Mouse (Mus musculus) layer of hippocampus, adult 2 months (tissue): ENCODE measurements around the gene Dnajc8. TPM values are rescaled to one million over a fixed set of nuclear protein-coding genes. Genes with fewer than 3 reads are reported as not detected.
A peak's percentile ranks its signal among the peaks of the same experiment; 100 is the strongest.

Experiments
- DNase-seq, 2 experiments: peaks; one replicate each; pipeline ENCODE4 v3.0.0; 2022; ENCODE audit warnings: low spot score in 2 of 2
- H3K27ac ChIP-seq: fragments of 200-600 bp; 2 replicates; pipeline ENCODE4 v1.8.1; 2022
- H3K4me3 ChIP-seq: fragments of 200-600 bp; 2 replicates; pipeline ENCODE4 v1.8.1; 2022; ENCODE audit warnings: mild to moderate bottlenecking
- CTCF ChIP-seq: fragments of 200-600 bp; conservative IDR thresholded peaks from 2 replicates; pipeline ENCODE4 v1.8.1; 2022; ENCODE audit warnings: antibody characterized with exemption, mild to moderate bottlenecking, moderate library complexity
- total RNA-seq, 2 experiments: library from RNA; stranded (reverse); gene quantifications; 2 replicates each; pipeline ENCODE4 v1.2.3; 2021

The Dnajc8 gene
- total RNA-seq, 2 experiments from 2014 or later, result 87.9 to 92.9 TPM

DNA sequence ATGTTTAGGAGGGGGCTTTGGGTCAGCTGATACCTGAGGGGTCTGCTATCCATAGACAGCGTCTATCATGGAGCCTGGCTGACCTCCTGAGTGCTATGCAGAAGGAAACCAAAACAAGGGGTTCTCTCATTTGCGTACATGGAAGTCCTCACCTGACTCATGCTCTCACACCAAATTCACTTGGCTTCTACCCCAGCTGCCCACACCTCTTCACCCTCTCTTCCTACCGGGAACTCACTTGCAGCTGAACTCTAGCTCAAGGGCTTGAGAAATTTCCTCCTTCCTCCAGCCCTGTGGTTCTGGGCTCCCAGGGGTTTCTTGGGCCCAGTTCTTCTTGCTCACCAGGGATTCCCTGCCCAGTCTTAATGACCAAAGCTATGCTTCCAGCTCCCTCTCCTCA is 27.9 kb downstream of the Dnajc8 start:
- no peak for DNase-seq
- Histone ChIP-seq H3K4me3 (no peak overlapping the region), H3K27ac (no peak overlapping the region)
- no peak for TF ChIP-seq CTCF

DNA sequence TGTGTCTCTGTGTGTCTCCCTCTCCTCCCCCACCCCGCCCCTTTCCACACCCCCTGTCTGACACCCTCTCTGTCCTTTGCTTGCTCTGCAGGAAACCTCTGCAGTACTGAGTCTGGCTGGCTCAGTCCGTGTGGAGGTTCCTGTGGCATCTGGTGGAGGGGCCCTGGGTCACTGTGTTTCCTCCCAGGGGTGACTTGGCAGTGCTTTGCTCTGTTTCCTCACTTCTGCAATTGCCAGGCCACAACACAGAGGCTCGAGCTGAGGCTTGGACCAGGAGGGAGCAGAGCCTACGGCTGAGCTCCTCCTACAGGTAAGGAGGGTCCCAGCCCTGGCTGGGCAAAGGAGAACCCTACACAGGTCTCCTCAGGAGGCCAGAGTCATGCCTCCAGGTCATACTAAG is 28.6 kb downstream of the Dnajc8 start, which contains the start of gene Ptafr:
Ptafr (plus strand) TSS at position 103 of the 400 bp plus-strand sequence.
- no peak for TF ChIP-seq CTCF
- H3K27ac ChIP-seq, result peak within 1 kb of the TSS; percentile 36; the same call in 1 of the 2 replicates
- no peak within 1 kb of the TSS; the same call in 1 of the 2 replicates for H3K4me3 ChIP-seq
- DNase-seq, result no peak

DNA sequence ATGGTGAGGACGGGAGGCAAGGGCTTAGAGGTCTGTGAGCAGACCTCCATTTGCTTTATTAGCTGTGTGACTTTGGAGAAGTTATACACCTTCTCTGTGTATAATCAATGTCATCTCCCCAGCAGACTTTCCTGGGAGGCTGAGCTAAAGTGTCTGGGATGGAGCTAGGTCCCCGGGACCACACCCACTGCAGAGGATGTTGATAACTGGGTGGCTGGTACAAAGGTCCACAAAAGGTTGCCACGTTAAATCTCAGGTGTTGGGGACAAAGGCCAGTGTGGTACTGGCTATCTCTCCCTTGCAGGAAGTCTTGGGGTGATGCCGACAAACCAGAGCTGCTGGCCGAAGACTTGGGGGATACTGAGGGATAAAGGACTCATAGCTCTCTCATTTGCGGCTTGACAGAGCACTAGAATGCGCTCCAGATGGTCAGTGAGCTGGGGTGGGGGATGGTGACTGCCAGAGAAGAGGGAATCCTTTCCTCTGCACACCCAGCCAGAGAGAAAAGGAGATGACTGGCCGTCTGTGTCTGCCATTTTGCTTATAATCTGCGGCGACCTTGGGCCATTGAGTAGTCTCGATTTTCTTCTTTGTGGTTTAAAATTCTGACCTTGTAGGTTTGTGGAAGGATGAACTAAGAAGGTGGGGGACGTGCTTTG is 29.9 kb downstream of the Dnajc8 start:
- no peak for TF ChIP-seq CTCF
- Histone ChIP-seq H3K4me3 (no peak overlapping the region), H3K27ac (no peak overlapping the region)
- DNase-seq, result peak in 1 of 2 experiments; percentile 32

DNA sequence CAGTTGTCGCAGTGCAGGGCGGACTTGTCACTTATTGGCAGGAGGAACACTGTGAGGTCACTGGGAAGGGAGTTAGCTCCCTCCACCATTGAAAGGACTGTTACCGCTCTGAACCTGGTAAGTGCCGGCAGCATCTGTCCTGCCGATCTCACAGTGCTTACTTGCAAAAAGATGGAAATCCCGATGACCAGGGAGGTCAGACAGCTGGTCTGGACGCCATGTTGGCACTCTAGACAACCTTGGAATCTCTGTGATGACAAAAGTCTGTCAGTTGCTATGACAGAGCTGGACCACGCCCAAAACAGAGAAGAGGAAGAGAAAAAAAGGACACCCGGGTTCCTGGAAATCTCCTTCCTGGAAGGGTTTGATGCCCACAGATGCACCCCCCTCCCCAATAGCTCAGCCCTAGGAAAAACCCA is 32.0 kb downstream of the Dnajc8 start:
- Histone ChIP-seq H3K27ac (no peak overlapping the region), H3K4me3 (no peak overlapping the region)
- DNase-seq, result no peak
- TF ChIP-seq CTCF, result no peak

DNA sequence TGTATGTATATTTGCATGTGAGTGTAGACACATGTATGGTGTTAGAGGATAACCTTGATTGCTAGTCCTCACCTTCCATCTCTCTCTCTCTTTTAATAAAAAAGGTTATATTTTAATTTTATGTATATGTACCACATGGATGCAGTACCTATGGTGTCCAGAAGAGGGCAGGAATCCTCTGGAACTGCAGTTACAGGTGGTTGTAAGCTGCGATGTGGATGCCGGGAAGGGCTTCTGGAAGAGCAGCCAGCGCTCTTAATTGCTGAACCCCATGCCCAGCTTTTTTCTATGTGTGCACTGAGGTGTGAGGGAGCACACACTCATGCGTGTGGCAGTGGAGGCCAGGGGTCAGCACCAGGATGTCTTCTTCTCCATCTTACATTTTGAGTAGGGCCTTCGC is 33.8 kb downstream of the Dnajc8 start:
- DNase-seq, result no peak
- peak; percentile 66 for TF ChIP-seq CTCF
- Histone ChIP-seq H3K4me3 (no peak overlapping the region), H3K27ac (no peak overlapping the region)

DNA sequence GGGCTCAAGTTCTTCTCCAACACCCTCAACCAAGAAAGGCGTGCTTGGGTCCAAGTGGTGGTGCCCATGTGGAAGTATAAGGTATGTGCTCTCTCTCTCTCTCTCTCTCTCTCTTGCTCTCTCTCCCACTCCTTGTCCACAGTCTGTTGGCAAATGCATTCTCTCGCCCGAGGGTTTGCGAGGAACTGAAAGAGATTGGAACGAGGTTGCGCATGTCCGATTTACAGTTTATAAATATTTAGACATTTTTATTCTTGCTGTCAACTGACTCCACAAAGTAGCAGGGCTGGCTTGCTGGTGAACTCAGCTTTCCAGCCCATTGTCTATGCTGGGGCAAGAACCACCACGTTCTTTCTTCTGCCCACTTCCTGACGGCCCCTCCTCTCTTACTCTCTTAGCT is 35.8 kb downstream of the Dnajc8 start:
- TF ChIP-seq CTCF, result no peak
- no peak overlapping the region for H3K27ac ChIP-seq
- no peak overlapping the region for H3K4me3 ChIP-seq
- no peak for DNase-seq

DNA sequence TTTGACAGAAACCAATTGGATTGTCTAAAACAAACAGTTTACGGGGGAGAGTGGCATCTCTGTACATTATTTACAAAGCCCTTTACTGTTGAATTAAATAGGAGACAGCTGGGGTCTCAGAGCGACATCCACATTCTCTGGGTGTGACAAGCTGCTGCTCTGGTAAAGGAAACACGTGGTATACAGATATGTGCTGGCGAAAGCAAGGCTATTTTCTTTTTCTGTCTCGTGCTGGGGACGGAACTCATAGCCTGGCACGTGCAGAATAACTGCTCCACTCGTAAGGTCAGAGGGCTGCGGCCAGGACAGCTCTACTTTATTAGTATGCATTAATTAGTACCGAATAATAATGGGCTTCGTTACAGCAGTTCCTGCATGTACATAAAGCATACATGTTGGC is 38.0 kb downstream of the Dnajc8 start:
- Histone ChIP-seq H3K27ac (no peak overlapping the region; the same call in 1 of the 2 replicates), H3K4me3 (no peak overlapping the region)
- no peak for TF ChIP-seq CTCF
- no peak for DNase-seq

DNA sequence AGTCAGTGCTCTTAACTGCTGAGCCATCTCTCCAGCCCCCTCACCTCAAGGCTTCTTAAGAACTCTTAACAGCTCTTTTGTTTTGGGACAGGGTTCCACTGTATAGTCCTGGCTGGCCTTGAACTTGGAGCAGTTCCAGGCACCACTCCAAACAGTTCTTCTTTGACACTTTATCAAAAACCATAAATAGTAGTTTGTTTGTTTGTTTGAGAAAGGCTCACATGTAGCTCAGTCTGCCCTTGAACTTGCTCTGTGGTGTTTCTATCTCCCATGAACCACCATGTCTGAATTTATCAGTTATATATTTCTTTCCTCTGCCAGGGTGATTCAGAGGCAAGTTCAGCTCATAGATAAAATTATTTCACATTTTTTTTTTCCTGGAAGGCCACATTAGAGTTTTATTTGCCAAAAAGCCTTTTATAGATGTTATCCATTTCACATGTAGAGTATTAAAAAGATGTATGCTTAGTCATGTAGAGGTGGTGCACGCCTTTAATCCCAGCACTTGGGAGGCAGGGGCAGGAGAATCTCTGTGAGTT is 39.5 kb downstream of the Dnajc8 start:
- no peak overlapping the region for H3K27ac ChIP-seq
- no peak for TF ChIP-seq CTCF
- no peak overlapping the region for H3K4me3 ChIP-seq
- no peak for DNase-seq

DNA sequence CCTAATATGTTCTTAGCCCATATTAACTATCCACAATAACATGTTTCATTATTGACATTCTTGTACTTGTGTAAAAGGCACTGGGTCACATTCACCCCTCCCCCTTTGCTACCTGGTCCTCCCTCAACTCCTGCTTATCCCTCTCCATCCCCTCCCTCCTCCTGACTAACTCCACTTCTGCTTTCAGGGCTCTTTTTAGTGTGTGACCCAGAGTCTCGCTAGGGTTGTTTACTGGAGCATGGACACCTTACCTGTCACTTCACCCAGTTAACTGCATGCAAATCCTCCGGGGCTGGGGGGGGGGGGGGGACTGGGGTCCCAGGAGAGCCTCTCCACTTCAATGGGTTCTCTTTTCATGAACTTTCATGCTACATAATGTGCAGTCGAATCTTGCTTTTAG is 48.4 kb downstream of the Dnajc8 start:
- Histone ChIP-seq H3K4me3 (no peak overlapping the region), H3K27ac (no peak overlapping the region)
- no peak for DNase-seq
- TF ChIP-seq CTCF, result no peak

DNA sequence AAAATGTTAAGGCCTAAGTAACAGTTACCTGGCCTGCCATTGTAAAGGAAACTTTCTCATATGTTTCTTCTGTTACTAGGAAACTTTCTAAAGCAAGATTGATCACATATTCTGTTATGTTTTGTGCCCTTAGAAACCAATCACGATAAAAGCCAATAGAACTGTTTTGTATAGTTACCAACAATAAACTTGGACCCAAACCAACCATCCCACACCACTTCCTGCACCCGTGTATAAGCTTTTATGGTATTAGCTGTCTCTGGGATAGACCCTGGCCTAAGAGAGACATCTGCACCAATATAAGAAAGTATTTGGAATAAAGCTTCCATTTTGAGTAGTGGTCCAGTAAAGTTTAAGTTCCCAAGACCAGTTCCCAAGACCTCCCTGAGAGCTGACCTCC is 49.6 kb downstream of the Dnajc8 start:
- no peak for TF ChIP-seq CTCF
- no peak overlapping the region for H3K27ac ChIP-seq
- DNase-seq, result no peak
- H3K4me3 ChIP-seq, result no peak overlapping the region

DNA sequence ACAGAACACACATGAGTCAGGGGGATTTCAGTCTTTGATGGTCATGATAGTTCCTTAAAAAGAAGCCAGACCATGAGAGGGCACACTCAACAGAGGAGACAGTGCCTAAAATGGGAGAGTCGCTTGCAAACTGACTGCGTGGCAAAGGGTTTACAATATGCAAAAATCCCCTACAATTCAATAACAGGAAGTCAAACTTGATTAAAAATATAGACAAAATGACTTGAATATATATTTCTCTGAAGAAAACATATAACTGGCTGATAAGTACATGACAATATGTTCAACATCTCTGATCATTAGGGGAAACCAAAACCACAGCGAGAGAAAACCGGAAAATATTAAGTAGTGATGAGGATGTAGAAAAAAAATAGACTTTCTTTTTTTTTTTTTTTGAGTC is 50.9 kb downstream of the Dnajc8 start:
- TF ChIP-seq CTCF, result no peak
- Histone ChIP-seq H3K4me3 (no peak overlapping the region), H3K27ac (no peak overlapping the region)
- DNase-seq, result no peak

DNA sequence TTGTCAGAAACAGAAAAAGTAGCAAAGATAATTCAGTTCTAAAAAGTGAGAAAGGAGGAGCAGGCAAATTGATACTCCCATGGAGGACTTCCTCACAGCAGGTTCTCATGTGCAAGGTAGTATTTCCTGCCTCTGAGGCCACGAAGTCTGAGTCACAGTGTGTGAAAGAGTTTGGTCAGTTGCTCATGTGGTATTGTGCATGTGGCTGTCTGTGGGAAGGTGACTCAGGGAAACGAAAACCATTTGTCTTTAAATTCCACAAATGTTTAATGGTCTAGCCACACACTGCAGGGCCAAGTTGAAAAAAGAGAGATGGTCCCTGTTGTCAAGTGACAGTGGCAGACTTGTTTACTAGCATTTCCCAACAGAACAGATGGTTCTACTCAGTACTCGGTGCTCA is 53.2 kb downstream of the Dnajc8 start:
- DNase-seq, result no peak

DNA sequence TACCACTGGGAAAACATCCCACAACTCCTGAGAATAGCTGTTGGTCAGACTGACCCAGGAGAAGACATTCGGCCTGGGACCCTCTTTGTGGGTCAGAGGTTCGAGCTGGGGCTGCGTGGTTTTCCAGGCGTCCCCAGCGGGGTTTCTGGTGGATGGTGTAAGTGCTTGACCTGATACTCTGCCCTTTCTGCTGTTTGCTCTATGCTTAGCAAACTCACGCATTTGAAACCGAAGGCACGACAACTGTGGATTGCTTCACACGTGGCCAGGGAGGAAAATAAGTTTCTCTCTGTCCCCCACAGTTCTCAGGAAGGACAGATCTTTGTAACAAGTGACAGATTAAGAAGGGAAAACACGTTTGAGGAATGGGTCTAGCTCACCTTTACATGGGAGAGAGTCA is 55.3 kb downstream of the Dnajc8 start:
- Histone ChIP-seq H3K27ac (no peak overlapping the region), H3K4me3 (no peak overlapping the region)
- DNase-seq, result no peak
- TF ChIP-seq CTCF, result no peak

More for the DNA sequence above, 53.2 kb downstream of the Dnajc8 start:
- no peak for TF ChIP-seq CTCF
- no peak overlapping the region for H3K27ac ChIP-seq
- no peak overlapping the region for H3K4me3 ChIP-seq

DNA sequence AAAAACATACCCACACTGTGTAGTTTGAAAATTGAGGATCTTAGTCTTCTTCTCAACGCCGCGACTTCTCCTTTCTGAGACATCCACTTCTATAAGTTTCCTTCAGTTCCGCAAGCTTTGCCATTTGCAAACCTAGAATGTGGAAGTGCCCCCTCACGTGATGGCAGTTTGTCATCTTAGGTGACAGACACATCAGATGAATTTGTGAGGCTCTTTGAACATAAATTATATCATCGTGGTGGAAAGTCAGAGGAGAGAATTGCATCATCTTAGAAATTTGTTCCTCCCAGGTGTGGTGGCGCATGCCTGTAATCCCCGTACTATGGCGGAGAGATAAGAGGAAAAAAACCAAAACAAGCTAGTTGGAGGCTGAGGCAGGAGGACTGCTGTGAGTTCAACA is 57.6 kb downstream of the Dnajc8 start:
- no peak for TF ChIP-seq CTCF
- H3K27ac ChIP-seq, result no peak overlapping the region
- no peak for DNase-seq
- H3K4me3 ChIP-seq, result no peak overlapping the region
